Mouse (Mus musculus): ENCODE measurements around the gene Atp1b1.

DNA sequence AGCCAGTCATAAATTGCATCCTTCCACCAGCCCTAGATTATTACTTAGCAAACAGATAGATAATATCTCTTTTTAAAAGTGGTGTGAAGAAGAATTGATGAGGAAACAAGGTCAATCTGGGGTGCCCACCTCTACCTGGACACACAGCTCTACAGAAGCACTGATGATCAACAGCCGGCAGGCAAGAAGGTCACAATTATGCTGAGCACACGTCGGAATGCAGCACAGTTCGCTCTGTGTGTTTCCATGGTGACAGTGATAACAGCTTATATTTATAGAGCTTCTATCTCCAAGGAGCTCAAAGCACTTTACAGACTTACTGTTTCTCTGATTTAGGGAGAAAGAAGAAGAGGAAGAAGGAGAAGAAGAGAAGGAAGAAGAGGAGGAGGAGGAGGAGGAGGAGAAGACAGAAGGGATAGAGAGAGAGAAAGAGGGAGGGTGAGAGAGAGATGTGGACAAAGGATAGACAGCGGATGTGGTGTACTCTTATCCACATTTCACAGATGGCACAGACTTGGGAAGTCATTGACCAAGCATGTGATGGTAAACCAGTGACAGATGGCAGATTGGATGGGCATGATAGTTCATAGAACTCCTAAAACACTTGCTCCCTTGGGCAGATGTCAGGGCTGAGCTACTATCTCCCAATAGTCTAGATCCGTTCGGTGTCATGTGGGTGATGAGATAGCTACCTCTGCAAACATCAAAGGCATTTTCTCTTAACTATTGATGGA lies 16.8 kb upstream of the Atp1b1 start:
- no peak for TF ChIP-seq CTCF (IDR thresholded peaks at IDR 0.05; ENCODE audit: low read depth)
- no peak for TF ChIP-seq EP300 (IDR thresholded peaks at IDR 0.05; ENCODE audit: low read depth)
